Mouse (Mus musculus) myocyte (in vitro differentiated cells): ENCODE measurements at regions not wholly inside any gene's neighbourhood (a gene's known extent, or its start where the extent isn't known, plus 50 kb on each side); places are given as distances from the start of the nearest gene placed in this dataset.
A peak's percentile ranks its signal among the peaks of the same experiment; 100 is the strongest.
"Not testable (repeated sequence)": the region's sequence is repeated elsewhere in the genome, so short reads cannot be mapped to it uniquely, and the experiment has no call there.

ENCODE experiments used
- H3K27me3 ChIP-seq: one replicate; pipeline ENCODE4 v1.6.1; 2011; ENCODE audit not compliant: control insufficient read depth, insufficient read depth, insufficient read length
- H3K36me3 ChIP-seq: one replicate; pipeline ENCODE4 v1.6.1; 2011; ENCODE audit not compliant: control insufficient read depth, insufficient read depth
- H3K4me2 ChIP-seq: one replicate; pipeline ENCODE4 v1.6.1; 2011; ENCODE audit warnings: low read depth, control low read depth
- H3K4me3 ChIP-seq: one replicate; pipeline ENCODE4 v1.5.1; 2011; ENCODE audit warnings: mild to moderate bottlenecking, control low read depth, moderate library complexity
- H3K79me2 ChIP-seq: one replicate; pipeline ENCODE4 v1.6.1; 2011; ENCODE audit not compliant: control insufficient read depth, insufficient read depth
- H3ac ChIP-seq: one replicate; pipeline ENCODE4 v1.6.1; 2011; ENCODE audit not compliant: control insufficient read depth, insufficient read length
- CEBPB ChIP-seq: IDR thresholded peaks from 2 replicates; pipeline ENCODE4 v1.6.1; 2011; ENCODE audit warnings: mild to moderate bottlenecking, moderate library complexity; ENCODE audit not compliant: poor library complexity, insufficient read depth, severe bottlenecking
- E2F4 ChIP-seq: IDR thresholded peaks from one replicate; pipeline ENCODE4 v1.6.1; 2011; ENCODE audit warnings: mild to moderate bottlenecking, control low read depth, moderate library complexity; ENCODE audit not compliant: insufficient read depth
- MAX ChIP-seq: IDR thresholded peaks from one replicate; pipeline ENCODE4 v1.6.1; 2011; ENCODE audit warnings: low read depth, mild to moderate bottlenecking, control low read depth
- MYOD1 ChIP-seq, 3 experiments: IDR thresholded peaks; one replicate each; pipeline ENCODE4 v1.6.1; 2011; ENCODE audit warnings: control low read depth in 2 of 3, low read depth in 2 of 3, mild to moderate bottlenecking in 2 of 3, moderate library complexity in 1 of 3; ENCODE audit not compliant: insufficient read length in 2 of 3, control insufficient read depth in 1 of 3
- MYOG ChIP-seq, 3 experiments: IDR thresholded peaks; one replicate each; pipeline ENCODE4 v1.6.1; 2011; ENCODE audit warnings: control low read depth in 2 of 3, low read depth in 2 of 3, mild to moderate bottlenecking in 2 of 3; ENCODE audit not compliant: insufficient read length in 2 of 3, control insufficient read depth in 1 of 3, insufficient read depth in 1 of 3
- POLR2A ChIP-seq: IDR thresholded peaks from one replicate; pipeline ENCODE4 v1.6.1; 2011; ENCODE audit warnings: low read depth, mild to moderate bottlenecking, control low read depth, moderate library complexity; ENCODE audit not compliant: insufficient read length
- POLR2AphosphoS2 ChIP-seq: IDR thresholded peaks from one replicate; pipeline ENCODE4 v1.6.1; 2011; ENCODE audit warnings: low read depth, control low read depth; ENCODE audit not compliant: insufficient read length
- REST ChIP-seq: IDR thresholded peaks from one replicate; pipeline ENCODE4 v1.6.1; 2011; ENCODE audit warnings: mild to moderate bottlenecking, control low read depth, moderate library complexity; ENCODE audit not compliant: insufficient read depth, insufficient read length
- SRF ChIP-seq: IDR thresholded peaks from one replicate; pipeline ENCODE4 v1.6.1; 2011; ENCODE audit warnings: low read depth; ENCODE audit not compliant: control insufficient read depth, insufficient read length
- TCF12 ChIP-seq: IDR thresholded peaks from one replicate; pipeline ENCODE4 v1.6.1; 2011; ENCODE audit warnings: mild to moderate bottlenecking, control low read depth; ENCODE audit not compliant: poor library complexity, insufficient read depth, severe bottlenecking
- TCF3 ChIP-seq: IDR thresholded peaks from one replicate; pipeline ENCODE4 v1.6.1; 2011; ENCODE audit warnings: low read depth, control low read depth; ENCODE audit not compliant: insufficient read length
- USF1 ChIP-seq: IDR thresholded peaks from one replicate; pipeline ENCODE4 v1.6.1; 2011; ENCODE audit warnings: low read depth, mild to moderate bottlenecking, control low read depth, moderate library complexity

DNA sequence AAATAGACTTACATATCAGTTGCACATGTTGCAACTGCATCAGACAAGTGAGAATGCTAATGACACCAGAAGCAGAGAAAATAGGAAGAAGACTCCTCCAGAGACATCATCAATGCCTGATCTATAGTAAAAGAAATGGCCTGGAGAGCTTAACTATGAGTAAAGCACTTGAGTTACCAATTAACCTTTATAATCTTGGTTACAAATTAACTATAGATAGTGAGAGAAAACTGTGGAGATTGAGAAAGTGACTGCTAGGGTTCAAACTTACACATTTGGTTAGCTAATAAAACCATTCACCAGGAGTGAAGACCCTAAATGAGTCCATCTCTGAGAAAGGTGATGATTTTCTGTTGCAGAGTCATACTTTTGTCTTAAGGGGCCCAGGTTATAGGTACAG lies 307.4 kb downstream of the Phex start:
- no peak overlapping the region for H3K4me2 ChIP-seq
- no peak for TF ChIP-seq USF1
- TF ChIP-seq CEBPB, result no peak
- no peak for TF ChIP-seq TCF12
- TF ChIP-seq TCF3, result no peak
- TF ChIP-seq REST, result no peak
- no peak for TF ChIP-seq MYOG (IDR thresholded peaks at IDR 0.05; ENCODE audit: control insufficient read depth in 1 of 3, insufficient read depth in 1 of 3, insufficient read length in 2 of 3, low read depth in 2 of 3)
- TF ChIP-seq MAX, result no peak
- no peak for TF ChIP-seq MYOD1 (IDR thresholded peaks at IDR 0.05; ENCODE audit: control insufficient read depth in 1 of 3, insufficient read length in 2 of 3, low read depth in 2 of 3)
- no peak for TF ChIP-seq POLR2A
- no peak for TF ChIP-seq E2F4
- no peak for TF ChIP-seq POLR2AphosphoS2
- TF ChIP-seq SRF, result no peak
- H3ac ChIP-seq, result no peak overlapping the region
- H3K27me3 ChIP-seq, result no peaks in the 10 kb centered on the region
- H3K79me2 ChIP-seq, result no peaks in the 10 kb centered on the region
- H3K36me3 ChIP-seq, result no peaks in the 10 kb centered on the region
- H3K4me3 ChIP-seq, result no peak overlapping the region

DNA sequence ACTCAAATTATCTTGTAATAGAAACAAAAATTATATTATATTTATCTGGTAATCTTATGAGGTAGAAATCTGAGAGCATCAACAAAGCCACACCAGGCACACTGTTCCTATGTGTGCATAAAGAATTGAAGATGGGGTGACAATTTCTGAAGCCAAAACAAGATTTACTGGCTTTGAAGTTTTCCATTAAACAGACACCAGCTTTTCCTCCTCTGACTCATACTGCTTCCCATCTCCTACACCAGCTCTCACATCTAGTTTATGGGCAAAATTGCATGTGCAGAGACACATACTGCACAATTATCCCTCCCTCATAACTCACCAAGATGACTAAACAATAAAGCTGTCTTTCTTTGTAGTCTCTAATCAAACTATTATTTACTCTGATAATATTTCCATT lies 335.1 kb downstream of the Phex start:
- TF ChIP-seq REST (no peak), SRF (no peak), MAX (no peak), CEBPB (no peak), USF1 (no peak), POLR2AphosphoS2 (no peak), TCF3 (no peak), MYOD1 (IDR thresholded peaks at IDR 0.05; ENCODE audit: control insufficient read depth in 1 of 3, insufficient read length in 2 of 3, low read depth in 2 of 3) (no peak), E2F4 (no peak), TCF12 (no peak), POLR2A (no peak), MYOG (IDR thresholded peaks at IDR 0.05; ENCODE audit: control insufficient read depth in 1 of 3, insufficient read depth in 1 of 3, insufficient read length in 2 of 3, low read depth in 2 of 3) (no peak)
- H3K4me2 ChIP-seq, result peak overlapping the region; percentile 42
- H3K4me3 ChIP-seq, result no peak overlapping the region
- H3K79me2 ChIP-seq, result no peaks in the 10 kb centered on the region
- no peak overlapping the region for H3ac ChIP-seq
- H3K27me3 ChIP-seq, result no peaks in the 10 kb centered on the region
- H3K36me3 ChIP-seq, result no peaks in the 10 kb centered on the region

DNA sequence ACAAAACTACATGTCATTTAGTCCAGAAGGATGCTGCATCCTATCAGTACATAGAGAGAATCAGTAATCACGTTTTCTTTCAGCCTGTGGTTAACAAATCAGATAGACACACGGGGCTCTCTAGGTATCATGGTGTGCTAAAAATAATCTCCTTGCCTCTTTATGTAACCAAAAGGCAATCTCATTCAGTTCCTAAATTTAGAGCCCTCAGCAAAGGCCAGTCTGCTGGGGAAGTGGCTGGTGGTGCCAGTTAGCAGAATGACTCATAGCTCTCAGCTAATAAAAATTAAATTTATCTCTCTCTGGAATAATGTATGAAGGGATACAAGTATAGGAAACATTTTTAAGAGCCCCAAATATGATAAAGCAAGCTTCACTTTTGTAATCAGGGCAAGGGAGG lies 335.5 kb downstream of the Phex start:
- TF ChIP-seq SRF (no peak), USF1 (no peak), REST (no peak), TCF12 (no peak), POLR2AphosphoS2 (no peak), MYOG (IDR thresholded peaks at IDR 0.05; ENCODE audit: control insufficient read depth in 1 of 3, insufficient read depth in 1 of 3, insufficient read length in 2 of 3, low read depth in 2 of 3) (no peak), CEBPB (peak; percentile 69)

DNA sequence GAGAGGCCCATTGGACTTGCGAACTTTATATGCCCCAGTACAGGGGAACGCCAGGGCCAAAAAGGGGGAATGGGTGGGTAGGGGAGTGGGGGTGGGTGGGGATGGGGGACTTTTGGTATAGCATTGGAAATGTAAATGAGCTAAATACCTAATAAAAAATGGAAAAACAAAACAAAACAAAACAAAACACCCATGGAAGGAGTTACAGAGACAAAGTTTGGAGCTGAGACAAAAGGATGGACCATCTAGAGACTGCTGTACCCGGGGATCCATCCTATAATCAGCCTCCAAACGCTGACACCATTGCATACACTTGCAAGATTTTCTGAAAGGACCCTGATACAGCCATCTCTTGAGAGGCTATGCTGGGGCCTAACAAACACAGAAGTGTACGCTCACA lies 337.1 kb downstream of the Phex start:
- H3K4me2 ChIP-seq, H3K79me2 ChIP-seq, H3ac ChIP-seq, H3K27me3 ChIP-seq, H3K4me3 ChIP-seq, H3K36me3 ChIP-seq: not testable (repeated sequence)

More for the DNA sequence above, 335.5 kb downstream of the Phex start:
- H3K4me3 ChIP-seq, result no peak overlapping the region
- no peak overlapping the region for H3ac ChIP-seq
- H3K4me2 ChIP-seq, result peak overlapping the region; percentile 42
- no peaks in the 10 kb centered on the region for H3K36me3 ChIP-seq
- H3K27me3 ChIP-seq, result no peaks in the 10 kb centered on the region
- no peaks in the 10 kb centered on the region for H3K79me2 ChIP-seq

DNA sequence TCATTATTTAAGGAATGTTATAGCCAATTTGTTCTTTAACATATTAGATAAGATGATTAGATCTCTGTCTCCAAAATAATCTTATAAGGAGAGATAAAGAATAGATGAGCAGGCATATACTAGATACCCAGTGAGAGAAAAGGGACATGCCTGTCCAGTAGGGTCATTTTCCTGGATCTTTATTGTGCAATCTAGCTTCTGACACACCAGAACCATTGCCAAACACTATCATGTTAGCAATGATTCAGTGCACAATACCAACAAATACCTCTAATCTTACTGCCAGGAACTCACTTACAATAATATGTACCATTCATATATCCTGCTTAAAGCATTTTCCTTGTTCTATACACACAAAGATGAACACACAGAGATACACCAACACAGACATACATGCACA lies 338.9 kb downstream of the Phex start:
- TF ChIP-seq CEBPB (peak; percentile 79), REST (no peak)
- H3K27me3 ChIP-seq, result no peaks in the 10 kb centered on the region
- no peak overlapping the region for H3ac ChIP-seq
- no peaks in the 10 kb centered on the region for H3K36me3 ChIP-seq
- no peak overlapping the region for H3K4me2 ChIP-seq
- no peak overlapping the region for H3K4me3 ChIP-seq
- no peaks in the 10 kb centered on the region for H3K79me2 ChIP-seq

DNA sequence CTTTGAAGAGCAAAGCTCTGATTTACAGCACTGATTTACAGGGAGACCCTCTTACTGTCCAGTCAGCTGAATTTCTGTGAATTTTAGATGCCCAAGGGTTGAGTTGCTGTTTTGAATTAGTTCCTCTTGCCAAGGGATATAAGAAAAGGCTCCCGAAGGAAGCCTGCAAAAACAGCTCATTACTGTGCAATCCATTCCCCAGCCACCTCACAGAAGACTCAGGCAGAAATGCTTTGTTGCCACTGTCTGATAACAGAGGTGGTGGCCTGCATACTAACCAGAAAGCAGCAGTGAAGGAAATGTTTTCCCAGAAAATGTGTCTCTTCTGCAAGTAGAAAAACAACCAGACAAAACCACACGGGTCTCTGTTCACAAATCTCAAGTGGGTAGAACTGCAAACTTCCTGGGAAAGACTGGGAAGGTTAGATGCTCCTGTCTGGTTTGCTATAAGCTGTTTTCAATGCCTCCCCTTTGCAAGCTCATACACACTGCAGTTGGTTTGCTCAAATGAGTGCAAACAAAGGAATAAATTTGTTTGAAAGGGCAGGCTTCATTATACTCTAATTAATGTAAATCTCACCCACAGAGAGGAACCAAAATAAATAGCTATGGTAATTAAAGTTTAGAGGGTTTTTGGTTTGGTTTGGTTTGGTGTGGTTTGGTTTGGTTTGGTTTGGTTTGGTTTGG lies 363.3 kb downstream of the Phex start:
- Histone ChIP-seq H3K4me3 (no peak overlapping the region), H3K36me3 (no peaks in the 10 kb centered on the region), H3K79me2 (no peaks in the 10 kb centered on the region), H3K27me3 (no peaks in the 10 kb centered on the region), H3K4me2 (no peak overlapping the region), H3ac (no peak overlapping the region)
- TF ChIP-seq E2F4 (no peak), TCF3 (no peak), POLR2AphosphoS2 (no peak), MYOD1 (IDR thresholded peaks at IDR 0.05; ENCODE audit: control insufficient read depth in 1 of 3, insufficient read length in 2 of 3, low read depth in 2 of 3) (no peak), TCF12 (no peak), USF1 (no peak), SRF (no peak)
